Mouse (Mus musculus): ENCODE measurements at regions not wholly inside any gene's neighbourhood (a gene's known extent, or its start where the extent isn't known, plus 50 kb on each side); places are given as distances from the start of the nearest gene placed in this dataset.
"Not testable (repeated sequence)": the region's sequence is repeated elsewhere in the genome, so short reads cannot be mapped to it uniquely, and the experiment has no call there.

- H3K36me3 ChIP-seq, result no peaks in the 10 kb centered on the region
- no peaks in the 10 kb centered on the region for H3K27me3 ChIP-seq
- H3K4me2 ChIP-seq, result no peak overlapping the region
- ATAC-seq (ENCODE audit: low FRiP score), result no peak
- no peak overlapping the region for H3K9ac ChIP-seq
- H3K4me1 ChIP-seq (replicated peaks), result no peaks in the 10 kb centered on the region
- H3K27ac ChIP-seq, result no peak overlapping the region
- H3K4me3 ChIP-seq, result no peak overlapping the region
- H3K9me3 ChIP-seq, result no peaks in the 10 kb centered on the region
- 72% methylated on average over 8 of the region's 8 CpGs for WGBS
These were observed 70.8 kb upstream of the Akap13 start for GRCm38 (mm10) chr7:75384506-75384911.

DNA sequence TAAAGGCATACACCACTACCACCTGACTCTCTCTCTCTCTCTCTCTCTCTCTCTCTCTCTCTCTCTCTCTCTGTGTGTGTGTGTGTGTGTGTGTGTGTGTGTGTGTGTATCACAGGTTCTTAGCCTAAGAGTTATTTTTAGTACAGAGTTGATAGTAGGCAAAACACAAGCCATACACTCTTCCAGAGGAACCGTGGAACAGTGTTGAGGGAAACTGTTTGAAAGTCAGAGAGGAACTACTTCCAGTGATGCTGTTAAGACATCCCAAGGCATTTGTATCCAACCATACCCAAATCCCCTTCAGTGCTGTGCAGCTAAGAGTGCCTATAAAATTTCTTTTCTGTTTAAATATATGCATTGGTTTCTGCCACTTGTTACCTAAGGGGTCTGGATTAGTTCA is 68.3 kb upstream of the Akap13 start:
- Histone ChIP-seq H3K27ac (no peak overlapping the region), H3K9ac (no peak overlapping the region), H3K4me1 (replicated peaks) (no peaks in the 10 kb centered on the region), H3K27me3 (no peaks in the 10 kb centered on the region), H3K4me2 (no peak overlapping the region), H3K4me3 (no peak overlapping the region), H3K9me3 (no peaks in the 10 kb centered on the region), H3K36me3 (no peaks in the 10 kb centered on the region)
- ATAC-seq (ENCODE audit: low FRiP score), result no peak
- 92% methylated on average over 1 of the region's 1 CpGs for WGBS

- H3K36me3 ChIP-seq, result no peaks in the 10 kb centered on the region
- 78% methylated on average over 6 of the region's 6 CpGs for WGBS
- no peaks in the 10 kb centered on the region for H3K27me3 ChIP-seq
- H3K9ac ChIP-seq, result no peak overlapping the region
- H3K4me3 ChIP-seq, result no peak overlapping the region
- ATAC-seq (ENCODE audit: low FRiP score), result no peak
- H3K4me1 ChIP-seq (replicated peaks), result no peaks in the 10 kb centered on the region
- no peak overlapping the region for H3K4me2 ChIP-seq
- H3K27ac ChIP-seq, result no peak overlapping the region
- H3K9me3 ChIP-seq, result no peaks in the 10 kb centered on the region
These were observed 67.4 kb upstream of the Akap13 start for GRCm38 (mm10) chr7:75387821-75388431.

GRCm38 (mm10) chr7:75390162-75390561 is 65.2 kb upstream of the Akap13 start:
- Histone ChIP-seq H3K36me3 (no peaks in the 10 kb centered on the region), H3K4me1 (replicated peaks) (no peaks in the 10 kb centered on the region), H3K9ac (no peak overlapping the region), H3K4me3 (no peak overlapping the region), H3K27me3 (no peaks in the 10 kb centered on the region), H3K9me3 (no peaks in the 10 kb centered on the region), H3K27ac (no peak overlapping the region), H3K4me2 (no peak overlapping the region)
- no peak for ATAC-seq (ENCODE audit: low FRiP score)
- WGBS, result 89% methylated on average over 3 of the region's 3 CpGs

DNA sequence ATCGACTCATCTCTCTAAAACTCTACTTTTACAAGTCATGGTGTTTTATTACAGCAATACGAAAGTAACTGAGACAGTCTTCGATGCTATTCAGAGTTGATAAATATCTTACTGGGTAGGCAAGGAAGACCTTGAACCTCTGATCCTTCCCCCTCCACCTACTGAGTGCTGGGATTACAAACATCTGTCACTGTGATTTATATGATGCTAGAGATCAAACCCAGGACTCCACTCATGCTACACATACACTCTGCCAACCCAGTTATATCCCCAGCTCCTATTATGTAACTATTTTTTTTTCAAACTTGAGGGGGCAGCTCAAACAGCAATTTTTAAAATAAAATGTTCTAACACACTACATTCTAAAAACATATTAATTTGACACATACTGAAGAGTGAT is 62.6 kb upstream of the Akap13 start:
- H3K27ac ChIP-seq, result no peak overlapping the region
- no peaks in the 10 kb centered on the region for H3K36me3 ChIP-seq
- H3K4me2 ChIP-seq, result no peak overlapping the region
- H3K27me3 ChIP-seq, result no peaks in the 10 kb centered on the region
- H3K4me1 ChIP-seq (replicated peaks), result no peaks in the 10 kb centered on the region
- no peak overlapping the region for H3K4me3 ChIP-seq
- 89% methylated on average over 3 of the region's 3 CpGs for WGBS
- H3K9ac ChIP-seq, result no peak overlapping the region
- no peak for ATAC-seq (ENCODE audit: low FRiP score)
- no peaks in the 10 kb centered on the region for H3K9me3 ChIP-seq

DNA sequence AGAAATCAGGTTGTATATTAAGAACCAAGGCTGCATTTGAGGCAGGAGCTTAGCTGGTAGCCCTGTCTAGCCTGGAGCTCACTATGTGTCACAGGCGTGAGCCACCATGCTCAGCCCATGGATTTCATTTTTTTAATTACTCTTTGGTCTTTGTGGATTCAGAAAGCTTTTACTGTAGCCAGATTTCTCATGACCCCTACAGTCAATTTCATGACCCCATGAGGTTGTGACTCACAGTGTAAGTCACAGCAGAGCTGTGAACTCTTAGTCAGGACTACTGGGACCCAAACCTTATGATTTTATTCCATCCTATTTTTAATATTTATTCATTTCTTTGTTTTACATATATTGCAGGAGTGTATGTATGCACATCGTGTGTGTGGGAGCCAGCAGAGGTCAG is 61.9 kb upstream of the Akap13 start:
- Histone ChIP-seq H3K36me3 (no peaks in the 10 kb centered on the region), H3K9me3 (no peaks in the 10 kb centered on the region), H3K4me2 (no peak overlapping the region), H3K27me3 (no peaks in the 10 kb centered on the region), H3K9ac (no peak overlapping the region), H3K27ac (no peak overlapping the region), H3K4me1 (replicated peaks) (no peaks in the 10 kb centered on the region), H3K4me3 (no peak overlapping the region)
- no peak for ATAC-seq (ENCODE audit: low FRiP score)
- 97% methylated on average over 2 of the region's 2 CpGs for WGBS

- Histone ChIP-seq H3K27me3 (no peaks in the 10 kb centered on the region), H3K4me3 (no peak overlapping the region), H3K27ac (no peak overlapping the region), H3K9ac (no peak overlapping the region), H3K9me3 (no peaks in the 10 kb centered on the region), H3K4me2 (no peak overlapping the region), H3K36me3 (no peaks in the 10 kb centered on the region), H3K4me1 (replicated peaks) (no peaks in the 10 kb centered on the region)
- 77% methylated on average over 8 of the region's 8 CpGs for WGBS
- no peak for ATAC-seq (ENCODE audit: low FRiP score)
These were observed 60.3 kb upstream of the Akap13 start for GRCm38 (mm10) chr7:75394866-75395580.

- no peaks in the 10 kb centered on the region for H3K36me3 ChIP-seq
- no peak overlapping the region for H3K4me2 ChIP-seq
- H3K27me3 ChIP-seq, result no peaks in the 10 kb centered on the region
- H3K4me3 ChIP-seq, result no peak overlapping the region
- ATAC-seq (ENCODE audit: low FRiP score), result no peak
- no peaks in the 10 kb centered on the region for H3K9me3 ChIP-seq
- no peak overlapping the region for H3K9ac ChIP-seq
- H3K27ac ChIP-seq, result no peak overlapping the region
- no peaks in the 10 kb centered on the region for H3K4me1 ChIP-seq (replicated peaks)
- 31% methylated on average over 7 of the region's 7 CpGs for WGBS
These were observed 57.8 kb upstream of the Akap13 start for GRCm38 (mm10) chr7:75397559-75397958.

- H3K9me3 ChIP-seq; H3K27ac ChIP-seq; H3K4me1 ChIP-seq (replicated peaks); H3K36me3 ChIP-seq; ATAC-seq (ENCODE audit: low FRiP score); H3K4me2 ChIP-seq; H3K4me3 ChIP-seq; H3K9ac ChIP-seq; H3K27me3 ChIP-seq: not testable (repeated sequence)
- 88% methylated on average over 2 of the region's 2 CpGs for WGBS
These were observed 56.9 kb upstream of the Akap13 start for GRCm38 (mm10) chr7:75398480-75398879.

GRCm38 (mm10) chr7:75398904-75399724 is 56.2 kb upstream of the Akap13 start:
- WGBS, result 55% methylated on average over 7 of the region's 7 CpGs

GRCm38 (mm10) chr7:75400471-75400870 is 54.9 kb upstream of the Akap13 start:
- Histone ChIP-seq H3K27me3 (no peaks in the 10 kb centered on the region), H3K4me3 (no peak overlapping the region), H3K36me3 (no peaks in the 10 kb centered on the region), H3K4me2 (no peak overlapping the region), H3K9me3 (no peaks in the 10 kb centered on the region), H3K4me1 (replicated peaks) (no peaks in the 10 kb centered on the region), H3K27ac (no peak overlapping the region), H3K9ac (no peak overlapping the region)
- 76% methylated on average over 2 of the region's 2 CpGs for WGBS
- no peak for ATAC-seq (ENCODE audit: low FRiP score)

More at GRCm38 (mm10) chr7:75398904-75399724, 56.2 kb upstream of the Akap13 start:
- Histone ChIP-seq H3K27ac (no peak overlapping the region), H3K9ac (no peak overlapping the region), H3K27me3 (no peaks in the 10 kb centered on the region), H3K36me3 (no peaks in the 10 kb centered on the region), H3K4me1 (replicated peaks) (no peaks in the 10 kb centered on the region), H3K4me2 (no peak overlapping the region), H3K4me3 (no peak overlapping the region), H3K9me3 (no peaks in the 10 kb centered on the region)
- ATAC-seq (ENCODE audit: low FRiP score), result no peak

DNA sequence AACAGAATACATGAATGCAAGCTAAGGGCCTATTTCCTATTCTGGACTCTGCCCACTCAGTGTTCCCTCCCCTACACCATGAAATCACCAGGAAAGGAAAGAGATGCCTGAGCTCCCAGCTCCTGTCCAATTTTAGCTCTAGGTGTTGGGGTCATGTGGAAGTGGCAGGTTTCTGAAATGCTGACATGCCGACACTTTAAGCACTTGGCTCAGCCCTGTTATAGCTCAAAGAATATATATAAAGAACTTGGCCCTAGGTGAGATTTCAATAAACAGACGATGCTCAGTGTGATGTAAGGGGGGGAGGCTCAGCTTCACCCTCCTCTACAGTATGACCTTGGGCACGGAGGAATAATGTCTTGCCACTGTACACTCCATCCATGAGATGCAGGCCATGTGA is 50.4 kb upstream of the Akap13 start:
- WGBS, result 86% methylated on average over 3 of the region's 3 CpGs
- no peak for ATAC-seq (ENCODE audit: low FRiP score)
- no peak overlapping the region for H3K4me2 ChIP-seq

More for the DNA sequence above, 50.4 kb upstream of the Akap13 start:
- Histone ChIP-seq H3K27me3 (no peaks in the 10 kb centered on the region), H3K9ac (no peak overlapping the region), H3K9me3 (no peaks in the 10 kb centered on the region), H3K4me1 (replicated peaks) (no peaks in the 10 kb centered on the region), H3K27ac (no peak overlapping the region), H3K4me3 (no peak overlapping the region), H3K36me3 (no peaks in the 10 kb centered on the region)
